Mouse (Mus musculus): Measurements from ENCODE around the gene Aim2.
"Not testable (repeated sequence)": the region's sequence is repeated elsewhere in the genome, so short reads cannot be mapped to it uniquely, and the experiment has no call there.

Aim2 gene

DNA sequence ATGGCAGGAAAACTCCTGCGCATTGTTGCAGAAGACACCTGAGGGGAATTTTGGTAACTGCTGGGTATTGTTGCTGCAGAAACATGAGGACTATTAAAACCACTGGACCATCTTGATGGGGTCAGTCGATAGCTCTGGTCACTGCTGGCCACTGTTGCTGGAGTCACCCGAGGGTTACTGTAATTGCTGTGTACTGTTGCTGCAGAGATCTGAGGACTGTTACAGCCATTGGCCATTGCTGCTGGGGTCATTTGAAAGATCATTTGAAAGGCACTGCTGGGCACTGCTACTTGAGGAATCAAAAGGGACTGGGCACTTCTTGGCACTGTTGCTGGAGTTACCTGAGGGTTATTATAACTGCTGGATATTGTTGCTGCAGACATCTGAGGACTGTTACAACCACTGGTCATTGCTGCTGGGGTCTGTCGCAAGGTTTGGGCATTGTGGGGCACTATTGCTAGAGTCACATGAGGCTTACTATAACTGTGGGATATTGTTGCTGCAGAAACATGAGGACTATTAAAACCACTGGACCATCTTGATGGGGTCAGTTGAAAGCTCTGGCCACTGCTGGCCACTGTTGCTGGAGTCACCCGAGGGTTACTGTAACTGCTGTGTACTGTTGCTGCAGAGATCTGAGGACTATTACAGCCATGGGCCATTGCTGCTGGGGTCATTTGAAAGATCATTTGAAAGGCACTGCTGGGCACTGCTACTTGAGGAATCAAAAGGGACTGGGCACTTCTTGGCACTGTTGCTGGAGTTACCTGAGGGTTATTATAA, 129.9 kb downstream of the Aim2 start:
- DNase-seq = not testable (repeated sequence)

DNA sequence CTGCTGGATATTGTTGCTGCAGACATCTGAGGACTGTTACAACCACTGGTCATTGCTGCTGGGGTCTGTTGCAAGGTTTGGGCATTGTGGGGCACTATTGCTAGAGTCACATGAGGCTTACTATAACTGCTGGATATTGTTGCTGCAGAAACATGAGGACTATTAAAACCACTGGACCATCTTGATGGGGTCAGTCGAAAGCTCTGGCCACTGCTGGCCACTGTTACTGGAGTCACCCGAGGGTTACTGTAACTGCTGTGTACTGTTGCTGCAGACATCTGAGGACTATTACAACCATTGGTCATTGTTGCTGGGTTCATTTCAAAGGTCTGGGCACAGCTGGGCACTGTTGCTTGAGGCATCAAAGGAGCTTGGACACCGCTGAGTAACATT, 130.5 kb downstream of the Aim2 start:
- DNase-seq = not testable (repeated sequence)

DNA sequence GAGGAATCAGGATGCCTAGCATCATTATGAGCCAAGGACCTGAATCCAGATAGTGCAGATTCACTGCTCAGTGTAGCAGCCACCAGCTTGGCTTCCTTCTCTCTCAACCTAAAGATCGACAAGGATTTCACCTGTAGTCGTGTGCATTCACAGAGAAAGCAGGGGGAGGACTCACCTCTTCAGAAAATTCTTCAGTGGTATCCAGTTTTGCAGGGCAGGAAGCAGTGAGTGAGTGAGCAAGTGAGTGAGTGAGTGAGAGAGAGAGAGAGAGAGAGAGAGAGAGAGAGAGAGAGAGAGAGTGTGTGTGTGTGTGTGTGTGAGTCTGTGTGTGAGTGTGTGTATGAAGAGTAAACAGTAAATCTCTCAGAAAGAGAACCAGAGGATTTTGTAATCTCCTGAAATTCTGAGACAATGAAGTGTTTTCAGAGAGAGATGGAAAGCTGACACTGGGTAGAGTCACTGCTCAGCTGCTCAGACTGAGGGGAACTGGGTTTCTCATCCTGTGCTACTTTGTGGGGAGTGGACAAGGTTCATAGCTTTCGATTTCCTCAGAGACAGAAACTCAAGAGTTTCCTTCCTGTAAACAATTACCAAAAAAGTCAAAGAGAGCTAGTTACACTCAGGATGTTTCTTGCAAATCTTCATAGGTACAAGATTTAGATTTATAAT, 140.3 kb downstream of the Aim2 start, which contains the start of gene Ifi206:
Gene Ifi206, minus strand, starts transcription at position 230 of the 669 bp plus-strand sequence.
- not testable (repeated sequence) for DNase-seq

DNA sequence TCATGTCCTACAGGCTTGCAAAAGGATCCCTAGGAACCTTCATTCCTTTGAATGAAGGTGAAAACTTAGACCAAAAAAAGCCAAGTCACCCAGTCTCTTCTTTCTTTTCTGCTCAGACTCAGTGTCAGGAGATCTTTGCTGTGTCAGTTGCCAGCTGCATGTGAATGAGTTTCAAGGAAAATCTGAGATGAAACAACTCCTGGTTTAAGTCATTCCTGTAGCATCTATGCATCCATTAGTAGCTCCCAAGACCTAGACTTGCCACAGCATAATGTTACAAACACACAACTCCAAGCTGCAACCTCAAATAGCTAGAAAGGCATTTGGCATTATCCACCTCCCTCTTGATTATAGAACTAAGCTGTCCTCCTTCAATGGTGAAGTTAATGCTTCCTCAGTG, 140.8 kb downstream of the Aim2 start:
- DNase-seq = not testable (repeated sequence)

DNA sequence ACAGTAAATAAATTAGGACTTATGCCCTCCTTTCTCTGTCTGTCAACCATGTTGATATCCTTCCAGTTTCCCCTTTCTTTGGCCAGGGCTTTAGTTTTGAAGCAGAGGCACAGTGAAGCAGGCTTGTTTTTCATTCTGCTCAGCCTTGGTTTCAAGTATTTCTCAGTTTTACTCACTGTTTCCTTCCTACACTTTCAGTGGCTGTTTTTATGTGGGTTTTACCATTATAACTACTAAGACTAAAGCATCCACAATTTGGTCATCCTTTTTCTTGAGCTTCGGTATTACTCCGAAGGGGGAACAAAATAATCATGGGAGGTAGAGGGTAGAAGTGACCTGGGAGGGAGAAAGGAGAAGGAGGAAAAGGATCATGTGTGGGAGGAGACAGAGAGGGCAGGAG, 159.9 kb downstream of the Aim2 start:
- not testable (repeated sequence) for DNase-seq
